Mouse (Mus musculus): Measurements from ENCODE around the gene Zfp141.

Gene Zfp141

GRCm38 (mm10) chr7:42505588-42505987, at the start of gene Zfp141:
Zfp141 (minus strand) TSS chr7:42505740.
- peak; percentile 72 for DNase-seq (ENCODE audit: low read depth, low spot score)

DNA sequence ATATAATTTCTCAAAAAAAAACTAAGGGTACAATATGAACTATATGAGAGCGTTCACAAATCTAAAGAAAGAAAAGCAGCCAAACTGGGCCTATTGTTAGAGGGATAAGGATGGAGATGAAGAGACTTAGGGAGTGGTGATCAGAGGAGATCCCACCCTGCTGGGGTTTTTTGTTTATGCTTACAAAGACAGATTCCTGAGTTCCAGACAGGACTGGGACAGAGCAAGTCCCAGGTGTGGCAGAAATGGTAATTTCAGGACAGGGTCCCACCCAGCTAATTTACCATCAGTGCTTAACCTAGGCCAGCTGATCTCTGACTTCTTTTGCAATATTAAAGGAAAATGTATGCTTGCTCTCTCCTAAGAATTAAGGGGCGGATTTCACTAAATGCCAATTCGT, 46.2 kb upstream of the Zfp141 start:
- DNase-seq (ENCODE audit: low read depth, low spot score): no peak

- no peak for DNase-seq (ENCODE audit: low read depth, low spot score)
Measured at GRCm38 (mm10) chr7:42505186-42505585, 354 bp downstream of the Zfp141 start.

GRCm38 (mm10) chr7:42498248-42498647, 7.3 kb downstream of the Zfp141 start:
- no peak for DNase-seq (ENCODE audit: low read depth, low spot score)

- DNase-seq (ENCODE audit: low read depth, low spot score): no peak
Measured at GRCm38 (mm10) chr7:42497356-42497755, 8.2 kb downstream of the Zfp141 start.

GRCm38 (mm10) chr7:42496202-42496601, 9.3 kb downstream of the Zfp141 start:
- DNase-seq (ENCODE audit: low read depth, low spot score): no peak

GRCm38 (mm10) chr7:42490859-42491258, 14.7 kb downstream of the Zfp141 start:
- no peak for DNase-seq (ENCODE audit: low read depth, low spot score)

DNA sequence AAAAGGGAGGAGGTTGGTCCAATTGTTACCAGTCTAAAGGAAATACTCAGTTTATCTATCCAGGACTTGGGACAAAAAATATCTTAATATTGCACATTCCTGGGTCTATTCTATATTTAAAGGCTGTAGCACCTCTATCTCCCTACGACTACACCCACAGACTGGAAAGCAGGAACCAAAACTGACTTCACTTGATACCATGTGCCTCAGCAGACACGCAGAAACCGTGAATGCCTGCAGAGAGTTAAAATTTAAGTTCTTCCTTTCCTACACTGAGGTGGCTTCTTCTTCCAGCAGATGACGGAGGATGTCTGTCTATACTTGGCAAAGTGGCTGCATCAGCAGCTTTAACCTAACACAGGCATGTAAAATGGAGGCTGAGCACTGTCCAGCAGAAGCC, 15.2 kb downstream of the Zfp141 start:
- DNase-seq (ENCODE audit: low read depth, low spot score): no peak

DNA sequence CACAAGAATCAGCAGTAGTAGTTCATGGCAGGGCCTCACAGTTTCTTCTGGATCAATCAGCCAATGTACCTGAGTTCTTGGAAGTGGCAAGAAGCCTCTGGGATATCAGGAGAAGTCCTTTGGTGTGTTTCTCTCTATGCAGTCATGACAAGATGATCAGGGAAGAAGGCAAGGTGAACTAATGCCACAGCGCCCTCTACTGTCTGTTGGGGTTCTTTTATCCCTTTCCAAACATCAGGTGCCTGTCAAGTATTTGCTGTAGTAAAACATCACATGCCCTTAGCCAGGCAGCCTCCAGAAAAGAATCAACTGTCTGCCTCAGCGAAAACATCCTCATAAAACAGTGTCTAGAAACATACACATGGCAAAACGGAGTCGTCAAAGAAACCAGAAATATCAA, 50.9 kb downstream of the Zfp141 start:
- no peak for DNase-seq (ENCODE audit: low read depth, low spot score)

- DNase-seq (ENCODE audit: low read depth, low spot score): no peak
Measured at GRCm38 (mm10) chr7:42450618-42451017, 54.9 kb downstream of the Zfp141 start.

- no peak for DNase-seq (ENCODE audit: low read depth, low spot score)
Measured at GRCm38 (mm10) chr7:42447850-42448249, 57.7 kb downstream of the Zfp141 start, which contains the start of gene 4933421I07Rik. 4933421I07Rik (minus strand) TSS chr7:42448120.

DNA sequence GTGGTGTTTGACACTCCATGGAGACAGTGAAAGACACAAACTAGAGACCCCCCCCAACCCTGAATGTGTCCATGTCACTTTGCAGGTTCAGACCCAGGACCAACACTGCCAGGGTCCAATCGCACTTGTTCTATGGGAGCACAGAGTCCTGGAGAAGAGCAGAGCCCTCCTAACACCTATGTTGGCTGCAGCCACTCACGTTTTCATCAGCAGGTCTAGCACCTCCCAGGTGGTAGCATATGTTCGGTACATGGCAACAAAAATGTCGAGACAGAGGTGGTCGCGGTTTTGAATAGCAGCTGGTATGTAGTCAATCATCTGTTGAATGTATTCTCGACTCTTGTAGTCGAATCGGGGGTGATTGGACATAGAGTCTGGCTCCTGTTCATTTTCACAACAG, 58.2 kb downstream of the Zfp141 start:
- no peak for DNase-seq (ENCODE audit: low read depth, low spot score)
